Mouse (Mus musculus) thymus, adult 2 months (tissue): ENCODE results near the gene Pdf. TPM values are rescaled to one million over a fixed set of nuclear protein-coding genes. Genes with fewer than 3 reads are reported as not detected.

Source experiments
- DNase-seq: peaks from one replicate; pipeline ENCODE4 v3.0.0; 2021
- H3K27ac ChIP-seq: fragments of 200-500 bp; 2 replicates; pipeline ENCODE4 v1.5.1; 2012; ENCODE audit warnings: low read length, control low read depth; ENCODE audit not compliant: control insufficient read depth, insufficient read depth
- H3K27me3 ChIP-seq: fragments of 200-500 bp; 2 replicates; pipeline ENCODE4 v1.6.1; 2012; ENCODE audit warnings: mild to moderate bottlenecking, low read length, moderate library complexity, mixed read lengths; ENCODE audit not compliant: control insufficient read depth, insufficient read depth
- H3K36me3 ChIP-seq: fragments of 200-500 bp; 2 replicates; pipeline ENCODE4 v1.6.1; 2012; ENCODE audit warnings: mild to moderate bottlenecking, low read length, moderate library complexity; ENCODE audit not compliant: control insufficient read depth, insufficient read depth
- H3K4me1 ChIP-seq: fragments of 200-500 bp; replicated peaks from 2 replicates; pipeline ENCODE4 v1.6.1; 2012; ENCODE audit warnings: low read length; ENCODE audit not compliant: control insufficient read depth, insufficient read depth
- H3K4me3 ChIP-seq: fragments of 200-500 bp; 2 replicates; pipeline ENCODE4 v1.5.1; 2012; ENCODE audit warnings: mild to moderate bottlenecking, low read length, control low read depth, moderate library complexity; ENCODE audit not compliant: control insufficient read depth, insufficient read depth
- CTCF ChIP-seq: fragments of 200-500 bp; IDR thresholded peaks from 2 replicates; pipeline ENCODE4 v1.5.1; 2012; ENCODE audit warnings: mild to moderate bottlenecking, control low read depth, low read length, moderate library complexity, borderline replicate concordance; ENCODE audit not compliant: control insufficient read depth, poor library complexity, insufficient read depth; ENCODE audit errors: extremely low read depth
- POLR2A ChIP-seq: fragments of 200-500 bp; IDR thresholded peaks from 2 replicates; pipeline ENCODE4 v1.6.1; 2012; ENCODE audit warnings: mild to moderate bottlenecking, low read length, control low read depth, moderate library complexity; ENCODE audit not compliant: control insufficient read depth, poor library complexity, insufficient read depth; ENCODE audit errors: extremely low read depth
- WGBS: fragments of 180-500 bp; shearing (Covaris S2); methylation state at CpG from one replicate; pipeline ENCODE4 v1.1.7; 2018; 5-methylcytosine and 5-hydroxymethylcytosine counted together
- polyA plus RNA-seq: library from polyadenylated mRNA; depleted of rRNA; stranded (reverse); fragments of >200 nt; gene quantifications from 2 replicates; pipeline ENCODE4 v1.2.3, GENCODE M21; 2012; rRNA removed

Pdf gene
- 32.2 and 41.4 TPM in 2 replicates for polyA plus RNA-seq

GRCm38 (mm10) chr8:107048061-107048941 lies at the start of gene Pdf:
Gene Pdf (minus strand): TSS chr8:107048614.
- TF ChIP-seq POLR2A, result peak; percentile 73; the same call in 1 of the 2 replicates
- TF ChIP-seq CTCF, result 0 out of 2 replicates have a peak, but pooled peaks have one; percentile 29
- WGBS, result under 1% methylated on average over 87 of the region's 87 CpGs
- H3K27me3 ChIP-seq, result no peaks in the 10 kb centered on the region
- H3K36me3 ChIP-seq, result peaks cover 56% of the 10 kb centered on the region
- peaks cover 3% of the 10 kb centered on the region; the same call in 1 of the 2 replicates for H3K4me1 ChIP-seq
- peak; percentile 80 for DNase-seq
- H3K27ac ChIP-seq, result peak within 1 kb of the TSS; percentile 60
- H3K4me3 ChIP-seq, result peak within 1 kb of the TSS; percentile 84

GRCm38 (mm10) chr8:107096366-107097036 lies 48.1 kb upstream of the Pdf start, which contains the start of gene Terf2:
Gene Terf2 (minus strand): TSS chr8:107096547.
- H3K4me3 ChIP-seq, result peak within 1 kb of the TSS; percentile 96
- TF ChIP-seq CTCF (0 out of 2 replicates have a peak, but pooled peaks have one; percentile 30), POLR2A (peak; percentile 85)
- peaks cover 2% of the 10 kb centered on the region; the same call in 1 of the 2 replicates for H3K4me1 ChIP-seq
- 0 out of 2 replicates have a peak, but pooled peaks cover 2% of the 10 kb centered on the region for H3K36me3 ChIP-seq
- WGBS, result 3% methylated on average over 39 of the region's 39 CpGs
- peak within 1 kb of the TSS; percentile 98 for H3K27ac ChIP-seq
- H3K27me3 ChIP-seq, result no peaks in the 10 kb centered on the region
- DNase-seq, result peak; percentile 92

GRCm38 (mm10) chr8:107095717-107096365 lies 47.4 kb upstream of the Pdf start:
- H3K36me3 ChIP-seq, result 0 out of 2 replicates have a peak, but pooled peaks cover 9% of the 10 kb centered on the region
- TF ChIP-seq CTCF (no peak), POLR2A (no peak)
- no peaks in the 10 kb centered on the region for H3K27me3 ChIP-seq
- peak overlapping the region; percentile 98 for H3K27ac ChIP-seq
- DNase-seq, result no peak
- H3K4me1 ChIP-seq, result peaks cover 2% of the 10 kb centered on the region; the same call in 1 of the 2 replicates
- peak overlapping the region; percentile 96 for H3K4me3 ChIP-seq
- WGBS, result under 1% methylated on average over 53 of the region's 53 CpGs

GRCm38 (mm10) chr8:107090531-107090930 lies 42.1 kb upstream of the Pdf start:
- TF ChIP-seq CTCF (no peak), POLR2A (no peak)
- no peak overlapping the region for H3K4me3 ChIP-seq
- H3K27ac ChIP-seq, result no peak overlapping the region
- peaks cover 2% of the 10 kb centered on the region; the same call in 1 of the 2 replicates for H3K4me1 ChIP-seq
- WGBS, result 98% methylated on average over 7 of the region's 7 CpGs
- DNase-seq, result no peak
- peaks cover 24% of the 10 kb centered on the region for H3K36me3 ChIP-seq
- no peaks in the 10 kb centered on the region for H3K27me3 ChIP-seq

- Histone ChIP-seq H3K27me3 (no peaks in the 10 kb centered on the region), H3K4me1 (no peaks in the 10 kb centered on the region), H3K36me3 (peaks cover 24% of the 10 kb centered on the region), H3K27ac (no peak overlapping the region), H3K4me3 (no peak overlapping the region)
- DNase-seq, result no peak
- TF ChIP-seq CTCF (no peak), POLR2A (no peak)
- WGBS, result over 99% methylated on average over 5 of the region's 5 CpGs
Measured at GRCm38 (mm10) chr8:107088526-107089063, 40.2 kb upstream of the Pdf start.
